Mouse (Mus musculus): ENCODE data around the gene Alox5.
"Not testable (repeated sequence)": the region's sequence is repeated elsewhere in the genome, so short reads cannot be mapped to it uniquely, and the experiment has no call there.

Gene Alox5

DNA sequence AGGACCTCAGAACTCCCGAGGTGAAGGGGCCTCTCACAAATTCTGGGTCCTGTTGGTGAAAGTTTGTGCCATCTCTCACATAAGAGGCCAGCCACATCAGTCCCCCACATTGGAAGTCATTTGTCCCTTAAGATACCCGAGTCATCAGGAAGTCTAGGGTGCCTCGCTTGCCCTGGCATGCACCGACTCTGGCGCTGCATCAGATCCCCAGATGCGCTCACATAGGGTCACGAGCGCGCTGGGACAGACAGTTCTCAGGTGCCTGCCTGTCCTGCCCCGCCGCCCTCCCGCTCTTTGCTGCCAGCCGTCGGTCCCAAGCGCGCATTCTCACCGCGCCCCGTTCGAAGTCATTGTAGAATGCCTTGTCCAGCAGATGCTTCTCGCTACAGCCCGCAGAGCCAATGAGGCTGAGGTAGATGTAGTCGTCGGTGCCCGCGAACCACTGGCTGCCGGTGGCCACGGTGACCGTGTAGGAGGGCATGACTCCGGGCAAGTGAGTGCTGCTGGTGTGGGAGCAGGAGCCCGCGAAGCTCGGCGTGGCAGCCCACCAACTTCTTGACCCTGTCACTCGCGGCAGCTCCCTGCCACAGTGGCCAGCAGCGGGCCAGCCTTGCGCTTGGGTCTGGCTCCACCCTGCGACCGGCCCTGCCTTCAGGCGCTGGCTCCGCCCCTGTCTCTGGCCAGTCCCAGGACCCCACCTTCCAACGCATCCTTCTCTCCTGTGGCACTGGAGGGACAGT, at the start of gene Alox5:
Gene Alox5 (minus strand): TSS at position 635 of the 740 bp plus-strand sequence.
- DNase-seq (ENCODE audit: extremely low read depth, low read depth): no peak

DNA sequence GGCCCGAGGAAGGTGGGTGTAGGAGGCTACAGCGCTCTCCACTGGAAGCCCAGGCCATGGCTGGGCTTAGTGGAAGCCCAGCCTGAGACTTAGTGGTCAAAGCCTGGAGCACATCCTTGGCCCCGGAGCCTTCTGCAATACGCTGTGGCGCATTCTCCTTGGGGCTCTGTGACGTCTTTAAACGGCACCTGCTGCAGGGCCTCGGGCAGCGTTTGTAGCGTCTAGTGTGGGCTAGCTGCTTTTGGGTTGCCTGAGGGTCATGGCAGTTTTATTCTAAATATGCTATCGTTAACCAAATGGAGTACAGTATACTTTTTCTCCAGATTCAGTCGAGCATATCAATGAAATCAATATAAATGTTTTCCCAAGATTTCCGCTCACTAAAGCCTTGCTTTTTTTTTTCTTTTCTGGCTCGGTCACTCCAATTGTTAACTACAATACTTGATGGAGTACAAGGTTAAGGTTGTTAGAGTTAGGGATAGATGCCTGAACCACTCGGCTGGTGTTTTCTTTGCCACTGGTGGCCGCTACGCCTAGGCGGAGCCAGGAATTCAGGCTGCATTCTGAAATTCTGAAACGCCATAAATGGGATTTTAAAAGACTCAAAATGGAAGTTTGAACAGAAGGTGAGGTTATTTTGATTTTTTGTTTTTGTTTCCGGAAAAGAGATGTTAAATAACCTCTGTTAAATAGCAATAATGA, 45.5 kb upstream of the Alox5 start, which contains the start of gene Olfr212:
Gene Olfr212 (plus strand): TSS at position 215 of the 702 bp plus-strand sequence.
- not testable (repeated sequence) for DNase-seq (ENCODE audit: extremely low read depth, low read depth)

DNA sequence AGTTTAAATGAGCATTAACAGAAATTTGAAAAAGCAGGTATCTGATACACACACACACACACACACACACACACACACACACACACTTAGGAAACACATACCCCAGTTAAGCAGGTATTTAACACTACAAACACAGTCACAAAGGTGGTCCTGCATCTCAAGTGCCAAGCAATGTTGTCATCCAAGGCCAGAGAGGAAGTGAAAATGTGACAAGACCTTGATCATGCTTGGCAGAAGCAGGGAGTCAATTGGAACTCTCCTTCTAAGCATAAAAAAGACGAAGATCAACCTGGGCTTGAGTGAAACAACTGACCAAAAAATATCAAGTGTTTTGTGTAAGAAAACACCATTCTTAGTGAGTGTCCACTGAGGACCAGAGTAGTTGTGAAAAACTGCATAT, 35.0 kb upstream of the Alox5 start:
- DNase-seq (ENCODE audit: extremely low read depth, low read depth): no peak

DNA sequence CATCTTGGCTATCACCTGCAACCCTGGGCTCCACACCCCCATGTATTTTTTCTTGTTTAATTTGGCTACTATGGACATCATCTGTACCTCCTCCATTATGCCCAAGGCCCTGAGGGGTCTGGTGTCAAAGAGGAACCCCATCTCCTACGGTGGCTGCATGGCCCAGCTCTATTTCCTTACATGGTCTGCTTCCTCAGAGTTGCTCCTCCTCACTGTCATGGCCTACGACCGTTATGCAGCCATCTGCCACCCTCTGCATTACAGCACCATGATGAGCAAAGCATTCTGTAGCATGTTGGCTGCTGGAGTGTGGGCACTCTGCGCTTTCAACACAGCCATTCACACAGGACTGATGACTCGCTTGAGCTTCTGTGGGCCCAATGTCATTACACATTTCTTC, 32.8 kb upstream of the Alox5 start:
- DNase-seq (ENCODE audit: extremely low read depth, low read depth): no peak

DNA sequence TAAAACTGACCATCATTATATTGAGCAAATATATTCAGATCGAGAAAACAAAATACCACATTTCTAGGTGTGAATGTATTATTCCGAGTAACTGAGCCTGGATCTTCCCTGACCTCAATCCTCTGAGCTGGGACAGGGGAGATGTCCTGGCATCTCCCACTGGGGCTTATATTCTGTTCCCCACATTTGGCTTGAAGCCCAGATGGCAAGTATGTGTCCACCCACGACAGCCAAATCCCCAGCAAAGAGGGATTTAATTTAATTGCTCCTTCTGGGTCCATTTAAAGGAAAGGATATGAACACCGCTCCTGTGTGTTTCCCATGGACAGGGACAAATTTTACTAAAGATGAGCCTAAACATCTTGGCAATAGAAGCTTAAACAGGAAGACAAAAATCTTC, 27.8 kb upstream of the Alox5 start, which contains the start of gene Olfr211:
Gene Olfr211 (plus strand): TSS at position 301 of the 400 bp plus-strand sequence.
- no peak for DNase-seq (ENCODE audit: extremely low read depth, low read depth)

DNA sequence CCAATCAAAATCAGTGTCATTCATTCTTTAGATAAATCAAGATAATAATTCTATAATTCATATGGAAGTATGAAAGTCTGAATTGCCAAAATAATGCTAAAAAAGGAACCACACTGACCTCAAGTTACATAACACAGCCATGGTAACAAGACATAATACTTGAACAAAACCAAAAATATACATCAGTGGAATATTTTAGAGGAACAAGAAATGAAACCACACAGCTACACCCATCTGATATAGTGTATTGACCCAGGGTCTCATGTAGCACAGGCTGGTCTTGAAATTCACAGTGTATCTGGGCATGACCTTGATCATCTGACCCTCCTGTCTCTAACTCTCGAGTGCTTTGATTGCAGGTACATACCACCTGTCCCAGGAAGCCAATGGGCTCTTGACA, 25.9 kb upstream of the Alox5 start:
- DNase-seq (ENCODE audit: extremely low read depth, low read depth): no peak

DNA sequence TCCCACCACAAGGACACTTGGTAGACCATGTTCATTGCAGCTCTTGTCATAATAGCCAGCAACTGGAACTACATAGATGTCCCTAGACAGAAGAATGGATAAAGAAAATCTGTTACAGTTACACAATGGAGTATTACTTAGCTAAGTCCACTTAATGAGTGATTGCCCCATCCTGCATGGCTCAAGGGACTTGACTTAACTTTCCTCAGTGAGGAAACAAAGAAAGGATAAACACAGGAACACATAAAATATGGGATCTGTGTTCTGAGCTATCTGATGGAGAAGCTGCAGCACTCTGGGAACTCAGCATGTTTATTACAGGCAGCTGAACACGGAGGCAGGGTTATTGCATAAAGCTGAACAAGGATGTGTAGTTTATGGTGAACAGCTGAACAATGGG, 24.1 kb upstream of the Alox5 start:
- DNase-seq (ENCODE audit: extremely low read depth, low read depth): no peak

DNA sequence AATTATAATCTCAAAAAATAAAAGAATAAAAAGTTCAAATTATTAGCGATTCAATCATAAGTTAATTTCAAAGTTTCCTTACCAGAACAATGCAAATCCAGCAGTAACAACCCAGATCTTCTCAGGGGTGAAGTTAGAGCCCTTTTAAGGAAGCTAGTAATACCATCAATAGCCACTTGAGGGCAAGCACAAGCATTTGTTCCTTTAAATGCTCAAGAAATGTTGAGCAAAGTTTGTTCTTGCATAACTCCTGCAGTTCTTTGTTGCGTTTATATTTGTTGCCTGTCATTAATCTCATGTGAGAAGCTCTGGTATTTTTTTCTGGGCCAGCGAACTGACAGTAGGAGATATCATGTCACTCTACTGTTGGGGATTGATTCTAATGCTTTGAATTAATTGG, 7.1 kb upstream of the Alox5 start:
- DNase-seq (ENCODE audit: extremely low read depth, low read depth): no peak

DNA sequence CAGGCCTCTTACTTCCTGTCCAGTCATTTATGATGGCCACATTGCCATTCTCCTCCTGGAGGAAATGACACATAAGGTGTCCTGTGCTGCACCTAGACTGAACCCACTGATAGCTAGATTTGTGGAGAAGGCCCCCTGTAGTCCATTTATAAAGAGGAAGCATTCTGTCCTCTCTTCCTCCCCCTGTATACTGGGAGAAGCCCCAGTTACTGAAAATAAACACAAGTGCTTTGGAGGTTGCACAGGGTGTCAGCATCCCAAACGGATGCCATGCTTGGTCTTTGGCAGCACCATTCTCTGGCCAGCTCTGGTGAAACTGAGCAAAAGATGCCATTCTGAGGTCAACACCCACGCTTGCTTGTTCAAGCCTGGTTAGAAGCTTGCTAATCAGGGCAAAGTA, 1.7 kb downstream of the Alox5 start:
- DNase-seq (ENCODE audit: extremely low read depth, low read depth): peak; percentile 52

DNA sequence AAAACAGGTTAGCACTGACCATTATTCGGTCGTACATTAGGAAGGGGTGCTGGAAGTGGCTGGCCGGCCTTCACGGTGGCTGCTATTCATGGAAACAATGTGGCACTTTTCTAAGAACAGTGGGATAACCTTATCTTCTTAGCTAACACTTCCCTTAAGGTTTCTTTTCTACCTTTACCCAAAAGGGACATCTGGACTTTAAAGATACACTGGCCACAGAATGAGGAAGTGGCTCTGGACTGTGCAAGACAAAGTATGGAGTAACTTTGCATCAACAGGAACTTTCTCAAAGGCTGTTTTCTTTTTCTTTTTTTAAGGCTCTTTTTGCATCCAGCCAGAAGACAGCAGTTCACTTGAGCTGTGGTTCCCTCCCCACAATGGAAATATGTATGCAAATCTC, 2.2 kb downstream of the Alox5 start:
- DNase-seq (ENCODE audit: extremely low read depth, low read depth): peak; percentile 82

DNA sequence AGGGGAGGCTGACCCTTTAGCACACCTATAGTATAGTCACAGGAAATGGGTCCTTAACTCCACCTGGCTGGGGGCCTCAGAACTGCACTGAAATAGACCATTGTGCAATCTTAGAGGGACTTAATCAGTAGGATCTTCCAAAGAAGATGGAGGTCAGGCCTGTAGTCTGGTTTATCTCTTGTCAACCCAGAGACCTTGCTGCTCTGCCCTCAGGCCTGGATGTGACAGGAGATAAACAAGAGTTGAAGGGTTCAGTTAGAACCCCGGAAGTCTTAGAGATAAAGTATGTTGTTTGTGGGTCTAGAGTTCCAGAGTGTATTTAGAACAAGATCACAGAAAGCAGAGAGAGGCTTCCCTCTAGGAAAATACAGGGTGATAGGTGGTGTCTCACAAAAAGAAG, 4.5 kb downstream of the Alox5 start:
- no peak for DNase-seq (ENCODE audit: extremely low read depth, low read depth)

DNA sequence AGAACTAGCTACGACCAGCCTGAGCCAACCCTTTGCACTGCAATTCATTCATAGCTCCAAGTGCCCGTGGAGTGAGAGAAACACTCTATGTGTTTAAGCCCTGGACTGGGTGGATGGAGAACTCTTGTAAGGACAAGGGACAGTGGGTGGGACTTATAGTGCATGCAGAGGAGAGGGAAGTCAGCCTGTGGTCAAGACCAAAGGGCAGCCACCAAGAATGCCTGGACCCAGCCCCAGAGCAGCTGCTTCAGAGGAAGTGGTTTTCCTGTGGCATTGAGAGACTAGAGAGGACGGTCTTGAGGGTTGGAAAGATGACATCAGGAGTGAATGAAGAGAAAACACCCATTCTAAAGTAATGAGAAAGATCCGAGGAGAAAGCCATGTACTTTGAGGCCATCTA, 5.2 kb downstream of the Alox5 start:
- DNase-seq (ENCODE audit: extremely low read depth, low read depth): no peak

DNA sequence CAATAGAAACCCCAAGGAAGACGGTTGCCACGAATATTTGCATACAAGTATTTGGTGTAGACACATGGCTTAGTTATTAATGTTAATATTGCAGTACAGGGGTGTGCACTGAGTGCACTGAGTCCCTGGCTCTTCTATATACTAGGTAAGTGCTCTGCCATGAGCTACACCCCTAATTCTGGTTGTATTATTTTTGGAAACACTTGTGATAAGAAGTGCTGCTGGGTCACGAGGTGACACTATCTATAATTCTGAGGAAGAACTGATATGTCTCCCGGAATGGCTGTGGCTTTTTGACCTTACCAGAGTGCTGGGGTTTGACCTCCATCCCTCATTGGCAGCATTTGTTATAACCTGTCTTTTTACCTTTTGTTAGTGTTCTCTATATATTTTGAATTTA, 20.1 kb downstream of the Alox5 start:
- no peak for DNase-seq (ENCODE audit: extremely low read depth, low read depth)

DNA sequence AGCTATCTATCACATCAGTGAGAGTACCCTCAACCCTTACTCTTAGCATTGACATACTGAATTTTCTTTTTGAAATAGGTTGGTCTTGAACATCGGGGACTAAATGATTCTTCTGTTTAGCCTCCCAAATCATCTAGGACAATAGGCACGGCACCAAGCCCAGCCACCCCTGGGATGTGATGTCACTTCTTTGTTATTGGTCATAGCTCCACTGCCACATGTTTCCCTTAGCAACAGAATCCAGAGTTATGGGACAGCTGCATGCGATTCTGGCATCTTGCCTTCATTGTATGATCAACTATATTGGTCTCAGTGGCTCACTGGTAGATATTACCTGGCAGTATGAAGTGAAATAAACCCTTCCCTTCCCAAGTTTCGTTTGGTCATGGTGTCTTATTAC, 20.5 kb downstream of the Alox5 start:
- no peak for DNase-seq (ENCODE audit: extremely low read depth, low read depth)

DNA sequence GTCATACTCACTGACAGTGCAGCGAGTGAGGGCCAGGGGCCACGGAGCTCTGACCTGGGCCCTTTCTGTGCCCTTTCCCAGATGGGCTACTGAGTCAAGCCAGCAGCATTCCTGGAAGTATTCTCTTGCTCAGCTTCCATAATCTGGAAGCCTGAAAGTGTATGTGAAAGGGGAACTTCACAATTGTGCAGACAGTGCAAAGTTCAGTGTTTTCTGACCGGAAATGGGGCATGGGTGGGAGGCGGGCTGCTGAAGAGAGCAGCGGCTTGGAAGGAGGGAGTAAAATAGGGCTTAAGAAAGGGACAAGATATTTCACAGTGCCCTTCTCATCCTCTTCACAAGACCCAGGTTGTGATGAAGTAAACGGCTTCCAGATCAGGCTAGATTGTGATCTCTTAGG, 21.4 kb downstream of the Alox5 start:
- no peak for DNase-seq (ENCODE audit: extremely low read depth, low read depth)

DNA sequence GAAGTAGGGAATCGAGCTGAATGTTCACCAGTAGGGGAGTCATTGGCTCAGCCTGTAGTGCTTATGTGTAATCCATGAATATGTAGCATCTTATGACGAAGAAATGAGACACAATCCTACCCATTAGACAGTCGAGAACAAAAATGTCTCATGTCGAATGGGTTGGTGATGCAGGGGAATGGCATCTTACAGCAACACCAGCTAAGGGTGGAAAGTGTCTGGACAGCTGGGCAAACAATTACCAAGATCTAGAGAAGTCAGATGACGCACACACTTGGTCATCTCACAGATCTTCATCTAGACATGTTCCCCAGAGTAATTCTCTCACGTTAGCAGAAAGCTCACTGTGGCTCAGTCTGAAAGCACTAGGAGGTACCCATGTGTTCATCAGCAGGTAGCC, 22.1 kb downstream of the Alox5 start:
- no peak for DNase-seq (ENCODE audit: extremely low read depth, low read depth)

DNA sequence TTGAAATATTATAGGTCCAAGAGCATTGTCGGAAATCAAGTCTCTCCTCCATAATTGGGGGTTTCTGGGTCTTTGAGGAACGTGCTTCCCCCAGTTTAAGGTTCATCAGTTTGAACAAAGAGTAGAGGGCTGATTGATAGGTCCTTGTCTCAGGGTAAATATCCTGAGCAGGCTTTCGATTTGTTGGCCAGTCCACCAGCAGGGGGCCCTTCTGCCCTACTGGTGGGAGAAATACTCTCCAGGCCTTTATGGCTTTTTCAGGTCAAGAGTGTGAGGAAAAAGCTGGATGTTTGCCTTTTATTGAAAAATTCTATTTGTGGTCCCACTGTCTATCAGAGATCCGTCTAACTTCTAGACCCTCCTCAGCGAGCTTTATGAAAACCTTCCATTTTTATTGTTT, 32.7 kb downstream of the Alox5 start:
- DNase-seq (ENCODE audit: extremely low read depth, low read depth): no peak

DNA sequence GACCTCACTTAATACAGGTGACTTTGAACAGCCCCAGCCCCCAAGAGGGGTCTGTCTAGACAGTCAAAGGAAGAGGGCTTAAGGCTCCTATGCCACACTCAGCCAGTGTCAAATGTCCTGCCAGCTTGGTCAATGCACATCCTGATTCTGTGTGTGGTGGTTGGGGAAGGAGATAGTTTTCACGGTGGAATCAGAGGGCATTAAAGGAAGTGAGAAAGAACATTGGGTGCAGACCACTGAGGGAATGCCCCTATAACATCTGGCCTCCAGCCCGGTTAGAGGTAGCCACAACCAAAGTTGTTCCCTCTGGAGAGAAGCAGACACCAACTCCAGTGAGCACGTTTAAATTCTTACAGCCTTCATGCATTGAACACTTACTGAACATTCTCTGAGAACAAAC, 33.4 kb downstream of the Alox5 start:
- no peak for DNase-seq (ENCODE audit: extremely low read depth, low read depth)

DNA sequence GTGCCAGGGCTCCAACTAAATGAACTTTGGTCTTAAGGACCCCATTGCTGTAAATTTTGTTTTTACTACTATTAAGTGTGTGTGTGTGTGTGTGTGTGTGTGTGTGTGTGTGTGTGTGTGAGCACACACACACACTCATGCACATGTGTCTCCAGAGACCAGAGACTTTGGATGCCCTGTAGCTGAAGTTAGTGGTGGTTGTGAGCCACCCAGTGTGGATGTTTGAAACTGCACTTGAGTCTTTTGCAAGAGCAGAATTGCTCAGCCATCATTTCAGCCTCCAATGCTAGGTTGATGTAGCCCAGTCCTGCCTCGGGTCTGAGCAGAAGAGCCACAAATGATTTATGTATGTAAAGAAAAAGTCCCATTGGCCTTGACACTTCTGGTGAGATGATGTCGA, 37.3 kb downstream of the Alox5 start:
- DNase-seq (ENCODE audit: extremely low read depth, low read depth): no peak

DNA sequence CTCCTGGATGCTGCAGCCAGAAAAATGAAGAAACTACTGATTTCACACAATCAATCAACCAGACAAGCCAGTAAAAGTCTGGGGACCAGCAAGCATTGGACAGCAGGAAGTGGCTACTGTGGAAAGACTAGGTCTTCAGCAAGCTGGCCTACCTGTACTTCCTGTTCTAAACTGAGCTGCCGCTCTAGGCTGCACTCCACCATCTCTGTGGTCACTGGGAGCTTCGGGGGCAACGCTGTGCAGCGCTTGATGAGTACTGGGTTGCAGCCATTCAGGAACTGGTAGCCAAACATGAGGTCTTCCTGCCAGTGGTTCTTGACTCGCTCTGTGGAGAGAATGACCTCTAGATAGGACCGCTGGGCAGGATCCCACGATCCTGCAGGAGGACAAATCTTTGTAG, 38.0 kb downstream of the Alox5 start:
- no peak for DNase-seq (ENCODE audit: extremely low read depth, low read depth)

DNA sequence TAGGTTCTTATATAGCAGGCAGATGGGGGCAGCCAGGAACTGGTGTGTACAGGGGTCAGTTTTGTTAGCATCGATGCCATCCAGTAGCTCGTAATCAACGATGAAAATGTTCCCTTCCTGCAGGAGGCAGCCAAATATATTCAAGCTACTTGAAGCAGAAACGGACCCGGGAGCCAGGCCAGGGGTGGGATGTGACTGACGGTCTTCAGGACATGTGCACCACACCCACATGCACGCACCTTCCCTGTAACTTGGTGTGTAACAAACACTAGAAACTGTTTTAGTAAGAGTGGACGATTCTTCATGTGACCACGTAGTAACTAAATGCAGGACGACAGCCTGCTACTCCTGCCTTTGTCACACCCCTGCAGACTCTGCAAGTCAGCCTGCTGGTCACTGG, 40.7 kb downstream of the Alox5 start:
- no peak for DNase-seq (ENCODE audit: extremely low read depth, low read depth)

DNA sequence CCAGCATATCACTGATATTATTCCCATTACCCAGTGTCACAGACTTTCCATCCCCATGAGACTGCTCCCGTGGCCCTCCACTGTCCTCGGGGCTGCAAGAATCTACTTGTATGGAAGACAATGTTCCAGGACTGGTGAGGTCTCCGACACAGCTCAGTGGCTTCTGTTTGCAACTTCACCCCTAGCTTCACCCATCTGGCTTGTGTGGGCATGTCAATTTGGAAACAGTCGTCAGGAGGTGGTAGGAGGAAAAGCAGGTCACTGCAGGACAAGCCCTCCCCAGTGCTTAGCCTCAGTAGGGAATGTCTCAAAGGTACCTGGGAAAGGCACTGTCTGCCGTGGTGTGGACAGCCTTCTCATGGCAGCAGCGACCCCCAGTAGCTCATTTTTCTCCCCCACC, 41.3 kb downstream of the Alox5 start:
- no peak for DNase-seq (ENCODE audit: extremely low read depth, low read depth)

DNA sequence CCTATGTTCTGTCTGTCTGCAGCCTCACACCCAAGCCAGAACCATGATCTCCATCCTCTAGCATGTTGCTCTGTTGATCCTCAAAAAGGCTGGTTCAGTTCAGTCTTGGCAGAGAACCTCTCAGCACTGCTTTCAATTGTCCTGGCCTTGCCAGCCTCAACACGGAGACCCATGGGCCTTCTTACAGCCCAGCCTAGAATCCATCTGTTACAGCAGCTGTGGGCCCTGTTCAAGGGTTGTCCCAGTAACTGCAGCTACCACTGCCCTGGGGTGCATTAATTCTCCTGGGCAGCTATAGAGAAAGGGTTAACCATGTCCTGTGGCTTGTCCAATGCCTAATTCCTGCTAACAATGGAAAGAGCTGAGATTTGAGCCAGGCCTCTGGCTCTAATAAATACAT, 42.5 kb downstream of the Alox5 start:
- DNase-seq (ENCODE audit: extremely low read depth, low read depth): no peak

Data from MEL-GATA-1-ER (cell line).